Mouse (Mus musculus): ENCODE results near the gene Gm12355.

DNA sequence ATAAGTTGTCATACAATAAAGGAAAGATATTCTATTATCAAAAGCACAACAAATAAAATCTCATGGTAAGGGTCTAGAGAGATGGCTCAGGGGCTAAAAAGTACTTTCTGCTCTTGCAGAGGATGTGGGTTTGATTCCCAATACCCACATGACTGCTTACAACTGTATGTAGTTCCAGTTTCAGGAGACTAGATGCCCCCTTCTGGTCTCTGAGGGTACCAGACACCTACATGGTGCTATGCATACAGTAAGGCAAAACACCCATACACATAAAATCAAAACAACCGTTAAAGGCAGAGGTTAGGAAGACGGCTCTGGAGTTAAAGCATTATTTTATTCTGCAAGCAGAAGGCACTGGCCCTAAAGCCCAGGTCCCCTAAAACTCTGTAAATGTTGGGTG lies 21.5 kb downstream of the Gm12355 start:
- TF ChIP-seq POLR2A (IDR thresholded peaks at IDR 0.05; ENCODE audit: low read depth, low read length) (no peak), CTCF (IDR thresholded peaks at IDR 0.05; ENCODE audit: extremely low read depth, insufficient read depth, insufficient read length, insufficient replicate concordance) (no peak)

Measured in spleen, adult 2 months (tissue).